Comparison of ENCODE assay signal across 1 mouse cellular context in the genomic region with DNA sequence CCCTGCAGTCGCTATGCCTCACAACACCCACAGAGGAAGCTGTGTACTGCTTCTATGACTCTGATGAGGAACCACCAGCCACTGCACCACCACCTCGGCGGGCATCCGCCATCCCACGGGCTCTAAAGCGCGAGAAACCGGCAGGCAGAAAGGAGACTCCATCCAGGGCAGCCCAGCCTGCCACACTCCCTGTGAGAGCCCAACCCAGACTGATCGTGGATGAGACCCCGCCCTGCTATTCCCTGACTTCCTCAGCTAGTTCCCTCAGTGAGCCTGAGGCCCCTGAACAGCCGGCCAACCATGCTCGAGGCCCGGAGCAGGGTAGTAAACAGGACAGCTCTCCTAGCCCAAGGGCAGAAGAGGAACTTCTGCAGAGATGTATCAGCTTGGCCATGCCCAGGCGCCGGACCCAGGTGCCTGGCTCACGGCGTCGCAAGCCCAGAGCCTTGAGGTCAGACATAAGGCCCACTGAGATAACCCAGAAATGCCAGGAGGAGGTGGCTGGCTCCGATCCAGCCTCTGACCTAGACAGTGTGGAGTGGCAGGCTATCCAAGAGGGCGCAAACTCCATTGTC.
TF ChIP-seq lines count a peak whose summit lies in the region.

No protein-coding gene starts in this region.

TF ChIP-seq in MEL, 35 proteins besides CTCF, POLR2A, EP300 and RAD21:
- TF ChIP-seq ETS1 (IDR thresholded peaks at IDR 0.05; ENCODE audit: low read depth, low read length) (no peak), ZMIZ1 (IDR thresholded peaks at IDR 0.05; ENCODE audit: low read depth, low read length) (no peak), KAT2A (conservative IDR thresholded peaks at IDR 0.05; ENCODE audit: low read depth, low read length) (no peak), ELF1 (IDR thresholded peaks at IDR 0.05; ENCODE audit: low read depth, low read length) (no peak), MXI1 (IDR thresholded peaks at IDR 0.05; ENCODE audit: low read depth, low read length) (no peak), CHD2 (IDR thresholded peaks at IDR 0.05; ENCODE audit: low read length) (no peak), RCOR1 (IDR thresholded peaks at IDR 0.05; ENCODE audit: low read depth, low read length) (no peak), MYB (IDR thresholded peaks at IDR 0.05; ENCODE audit: low read depth, low read length) (no peak), USF1 (IDR thresholded peaks at IDR 0.05; ENCODE audit: low read depth, low read length) (no peak), TAL1 (IDR thresholded peaks at IDR 0.05; ENCODE audit: low read length) (no peak), TCF12 (IDR thresholded peaks at IDR 0.05; ENCODE audit: low read depth, low read length) (no peak), MAZ (IDR thresholded peaks at IDR 0.05; ENCODE audit: low read depth, low read length) (no peak), UBTF (IDR thresholded peaks at IDR 0.05; ENCODE audit: borderline replicate concordance, insufficient read depth, low read depth, low read length) (no peak), TBP (IDR thresholded peaks at IDR 0.05; ENCODE audit: low read depth, low read length) (no peak), BHLHE40 (IDR thresholded peaks at IDR 0.05; ENCODE audit: borderline replicate concordance, low read depth, low read length) (no peak)
